Mouse (Mus musculus) right cerebral cortex, postnatal 10 days (tissue): ENCODE data around the gene Mccc1.

ENCODE experiments used
- DNase-seq, 2 experiments: peaks; one replicate each; pipeline ENCODE4 v3.0.0; 2021; ENCODE audit warnings: low spot score in 2 of 2

Mccc1 gene

GRCm38 (mm10) chr3:35964928-35965327 is 35.5 kb downstream of the Mccc1 start:
- DNase-seq = no peak

GRCm38 (mm10) chr3:35963921-35964320 is 36.6 kb downstream of the Mccc1 start:
- DNase-seq = no peak

GRCm38 (mm10) chr3:35963401-35963800 is 37.1 kb downstream of the Mccc1 start:
- DNase-seq = no peak

DNA sequence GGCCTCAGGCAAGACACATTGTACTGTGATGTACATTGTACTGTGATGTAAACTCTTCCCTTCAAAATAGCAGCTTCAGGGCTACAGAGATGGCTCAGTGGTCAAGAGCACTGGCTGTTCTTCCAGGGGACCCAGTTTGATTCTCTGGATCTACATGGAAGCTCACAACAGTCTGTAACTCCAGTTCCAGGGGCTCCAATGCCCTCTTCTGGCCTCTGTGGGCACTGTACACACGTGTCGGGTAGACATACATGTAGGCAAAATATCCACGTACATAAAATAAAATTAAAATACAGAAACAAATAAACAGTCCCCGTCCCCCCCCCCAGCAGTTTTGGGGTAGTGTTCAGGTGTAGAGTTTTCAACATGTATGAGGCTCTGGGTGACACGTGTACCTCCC is 37.5 kb downstream of the Mccc1 start:
- no peak for DNase-seq

DNA sequence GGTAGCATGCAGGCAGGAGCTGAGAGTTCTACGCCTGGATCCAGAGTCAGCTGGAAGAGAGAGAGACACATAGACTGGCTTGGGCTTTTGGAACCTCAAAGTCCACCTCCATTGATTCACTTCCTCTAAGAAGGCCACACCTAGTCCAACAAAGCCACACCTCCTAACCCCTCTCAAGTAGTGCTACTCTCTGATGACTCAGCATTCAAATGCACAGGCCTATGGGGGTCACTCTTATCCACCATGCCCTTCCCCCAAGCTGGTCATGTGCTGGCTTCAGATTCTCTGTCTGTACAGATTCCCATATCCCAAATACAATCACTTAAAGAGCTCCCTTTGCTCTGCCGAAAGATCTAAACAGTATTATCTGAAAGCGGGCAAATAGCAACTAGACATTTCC is 43.2 kb downstream of the Mccc1 start:
- no peak for DNase-seq

DNA sequence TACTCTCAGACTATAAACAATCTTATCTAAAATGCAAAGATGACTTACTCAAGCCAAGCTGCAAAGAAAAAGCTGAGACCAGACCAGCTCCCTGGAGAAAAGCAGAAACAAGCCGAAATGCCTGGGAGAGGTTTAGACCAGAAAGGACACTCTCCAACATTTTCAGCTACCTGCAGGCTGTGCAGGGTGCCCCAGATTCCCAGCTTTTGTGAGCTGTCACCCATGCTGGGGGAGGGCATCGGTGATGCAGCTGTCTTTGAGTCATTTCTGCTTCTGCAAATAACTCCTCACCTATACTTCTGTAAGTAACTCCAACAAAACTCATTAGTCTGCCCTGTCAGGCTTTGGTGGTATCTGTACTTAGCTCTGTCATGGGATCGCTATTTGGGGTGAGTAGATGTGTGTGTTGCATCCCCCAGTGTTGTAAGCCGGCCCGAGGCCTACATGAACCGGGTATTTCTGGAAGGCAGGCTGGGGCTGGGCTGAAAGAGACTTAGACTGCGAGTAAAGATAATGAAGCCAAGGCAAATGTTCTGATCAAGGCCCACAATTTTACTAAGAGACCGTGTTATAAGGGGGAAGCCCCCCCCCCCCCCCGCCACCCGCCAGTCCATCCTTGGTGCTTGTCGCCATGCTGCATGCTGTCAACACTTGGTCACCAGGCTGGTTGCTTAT is 45.4 kb downstream of the Mccc1 start:
- DNase-seq = no peak

GRCm38 (mm10) chr3:35953816-35954215 is 46.7 kb downstream of the Mccc1 start:
- no peak for DNase-seq

GRCm38 (mm10) chr3:35953184-35953583 is 47.3 kb downstream of the Mccc1 start:
- no peak for DNase-seq

DNA sequence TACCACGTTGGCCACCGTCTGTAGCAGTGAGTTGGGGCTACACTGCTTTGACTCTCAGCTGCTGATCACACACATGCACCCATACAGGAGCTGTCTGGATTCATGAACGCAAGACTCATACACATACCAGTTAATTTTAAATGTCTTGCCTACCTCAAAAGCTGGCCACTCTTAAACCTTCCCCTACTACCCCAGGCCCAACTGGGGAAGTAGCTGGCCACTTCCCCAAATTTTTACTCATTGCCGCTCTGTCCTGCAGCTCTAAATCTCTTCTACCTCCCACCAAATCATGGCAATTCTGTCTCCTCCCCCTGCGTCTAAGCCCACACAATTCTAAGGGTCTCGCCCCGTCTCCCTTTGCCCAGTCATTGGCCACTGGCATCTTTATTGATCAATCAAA is 52.3 kb downstream of the Mccc1 start:
- DNase-seq = no peak

DNA sequence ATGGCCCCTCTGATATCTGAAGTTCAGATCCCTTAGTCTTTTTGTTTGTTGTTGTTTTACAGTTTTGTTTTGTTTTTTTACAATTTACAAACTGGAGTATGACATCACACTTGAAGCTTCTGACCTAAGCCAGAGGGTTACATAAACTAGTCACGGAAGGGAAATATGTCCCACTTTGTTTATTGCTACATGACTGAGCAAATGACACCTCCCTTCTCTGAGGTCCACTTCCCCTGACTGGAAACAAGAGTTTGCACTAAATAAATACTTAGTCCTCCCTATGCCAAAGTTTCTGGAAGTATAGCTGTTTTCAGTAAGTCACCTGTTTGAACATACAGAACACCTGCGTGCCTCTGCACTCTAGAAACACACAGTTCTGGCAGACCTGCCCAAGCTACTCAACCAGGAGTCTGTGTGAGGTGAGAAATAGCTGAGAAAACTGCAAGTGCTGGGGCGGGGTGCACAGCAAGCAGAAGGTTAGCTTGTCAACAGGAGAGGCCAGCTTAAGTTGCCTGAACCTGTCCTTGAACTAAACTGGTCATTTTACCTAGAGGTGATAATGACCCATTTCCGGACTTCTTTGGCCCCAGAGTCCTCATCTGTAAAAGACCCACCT is 59.9 kb downstream of the Mccc1 start:
- no peak for DNase-seq

GRCm38 (mm10) chr3:35940047-35940446 is 60.4 kb downstream of the Mccc1 start:
- DNase-seq = no peak

DNA sequence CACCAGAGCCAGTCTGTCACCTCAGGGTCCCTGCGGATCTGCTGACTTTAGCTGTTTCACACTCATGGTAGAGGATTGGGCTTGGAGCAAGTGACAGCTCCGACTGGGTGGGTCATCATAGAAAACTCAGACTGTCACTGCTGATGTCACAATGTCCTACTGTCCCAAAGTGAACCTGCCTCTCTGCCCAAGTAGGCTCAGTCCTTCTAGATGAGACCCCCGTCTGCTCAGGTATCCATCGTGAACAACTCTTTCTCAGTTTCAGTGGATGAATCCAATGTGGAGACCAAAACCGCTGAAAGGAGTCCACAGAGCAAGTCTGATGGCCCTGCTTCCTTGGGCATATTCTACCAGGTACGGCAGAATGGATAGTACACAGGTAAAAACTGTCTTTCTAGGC is 63.1 kb downstream of the Mccc1 start, which contains the start of gene Dcun1d1:
TSS of gene Dcun1d1 (minus strand) at position 101 of the 400 bp plus-strand sequence.
- no peak for DNase-seq

- DNase-seq = peak; percentile 35 to 50
These were observed 67.1 kb downstream of the Mccc1 start for GRCm38 (mm10) chr3:35933405-35933777.

GRCm38 (mm10) chr3:35932735-35933404 is 67.6 kb downstream of the Mccc1 start:
- DNase-seq = peak; percentile 81 to 84

GRCm38 (mm10) chr3:35931896-35932727 is 68.4 kb downstream of the Mccc1 start:
- peak; percentile 42 to 47 for DNase-seq

GRCm38 (mm10) chr3:35931359-35931758 is 69.1 kb downstream of the Mccc1 start:
- DNase-seq = no peak

DNA sequence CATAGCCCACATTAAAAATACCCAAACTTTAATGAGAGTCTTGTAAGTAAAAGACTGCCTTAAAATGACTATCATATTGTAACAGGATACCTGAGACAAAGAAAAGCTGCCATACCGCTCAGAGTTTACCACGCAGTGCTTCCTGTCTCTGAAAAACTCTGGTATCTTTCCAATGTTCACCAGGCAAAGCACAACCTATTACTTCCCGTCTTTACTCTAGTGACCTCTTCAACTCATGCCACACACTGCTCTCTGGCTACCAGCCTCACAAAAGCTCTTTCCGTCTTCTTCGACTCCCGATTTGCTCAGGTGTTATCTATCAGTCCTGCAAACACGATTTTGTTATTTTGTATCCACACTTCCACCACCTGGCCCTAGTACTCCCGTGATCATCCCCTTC is 70.6 kb downstream of the Mccc1 start:
- no peak for DNase-seq

- no peak for DNase-seq
These were observed 71.1 kb downstream of the Mccc1 start for GRCm38 (mm10) chr3:35929406-35929805.

DNA sequence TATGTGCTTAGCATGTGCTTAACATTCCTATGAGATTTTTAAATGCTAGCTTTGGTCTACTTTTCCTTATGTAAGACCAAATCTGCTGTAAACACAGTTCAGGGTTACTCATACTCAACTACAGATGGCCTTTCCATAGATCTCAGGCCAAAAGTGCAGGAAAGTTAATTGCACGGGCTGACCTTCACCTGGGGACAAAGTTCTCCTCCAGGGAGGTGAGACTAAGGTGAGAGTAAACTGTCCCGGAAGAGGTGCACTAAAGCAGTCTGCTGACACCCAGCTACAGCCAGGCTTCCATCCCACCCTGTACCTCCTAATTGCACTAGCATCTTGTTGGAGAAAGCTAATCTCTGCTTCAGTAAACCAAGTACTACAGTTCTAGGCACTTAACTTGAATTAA is 74.6 kb downstream of the Mccc1 start:
- no peak for DNase-seq

DNA sequence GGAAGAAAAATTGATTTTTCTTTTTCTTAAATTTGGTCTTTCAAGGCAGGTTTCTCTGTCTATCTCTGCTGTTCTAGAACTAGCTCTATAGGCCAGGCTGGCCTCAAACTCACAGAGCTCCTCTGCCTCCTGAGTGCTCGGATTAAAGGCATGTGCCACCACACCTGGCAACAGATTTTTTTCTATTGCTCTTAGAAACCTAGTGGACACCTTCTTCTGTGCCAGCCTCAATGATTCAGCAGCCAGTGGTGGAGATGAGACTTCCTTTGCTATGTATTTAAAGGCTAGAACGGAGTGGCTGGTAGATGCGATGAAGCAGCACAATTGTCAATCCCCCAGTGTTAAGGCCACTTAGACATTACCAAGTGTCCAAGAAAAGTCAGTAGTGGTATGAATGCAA is 76.5 kb downstream of the Mccc1 start:
- DNase-seq = no peak

GRCm38 (mm10) chr3:35923495-35923894 is 77.0 kb downstream of the Mccc1 start:
- DNase-seq = no peak

DNA sequence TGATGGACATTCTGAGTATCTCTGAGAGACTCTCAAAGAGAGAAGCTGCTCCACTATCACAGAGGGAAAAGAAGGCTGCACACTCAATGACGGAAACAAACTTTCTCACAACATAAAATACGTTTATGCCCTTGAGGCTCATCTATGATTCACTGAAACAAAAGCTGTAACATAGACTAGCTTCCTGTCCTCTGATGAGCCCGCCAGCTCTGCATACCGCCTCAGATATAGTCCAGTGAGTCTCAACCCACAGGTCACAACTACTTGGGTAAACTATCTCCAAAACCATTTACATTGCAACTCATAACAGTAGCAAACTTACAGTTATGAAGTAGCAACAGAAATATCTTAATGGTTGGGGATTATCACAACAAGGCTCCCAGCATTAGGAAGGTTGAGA is 78.0 kb downstream of the Mccc1 start:
- no peak for DNase-seq
